Mouse (Mus musculus): Measurements from ENCODE around the gene Mrgprd. TPM values are rescaled to one million over a fixed set of nuclear protein-coding genes. Genes with fewer than 3 reads are reported as not detected.
A peak's percentile ranks its signal among the peaks of the same experiment; 100 is the strongest.

Mrgprd gene
- total RNA-seq, 2 experiments from 2014 or later = not detected

GRCm38 (mm10) chr7:145302488-145303285 lies 11.9 kb upstream of the Mrgprd start:
- peak; percentile 83 for DNase-seq

GRCm38 (mm10) chr7:145304153-145304552 lies 10.5 kb upstream of the Mrgprd start:
- no peak for DNase-seq

- no peak for DNase-seq
Measured at GRCm38 (mm10) chr7:145307636-145308035, 7.0 kb upstream of the Mrgprd start.

GRCm38 (mm10) chr7:145308061-145308675 lies 6.5 kb upstream of the Mrgprd start:
- no peak for DNase-seq

GRCm38 (mm10) chr7:145308866-145309265 lies 5.8 kb upstream of the Mrgprd start:
- DNase-seq = no peak

GRCm38 (mm10) chr7:145309877-145310276 lies 4.8 kb upstream of the Mrgprd start:
- DNase-seq = no peak

GRCm38 (mm10) chr7:145310526-145310925 lies 4.1 kb upstream of the Mrgprd start:
- no peak for DNase-seq

GRCm38 (mm10) chr7:145312137-145312536 lies 2.5 kb upstream of the Mrgprd start:
- no peak for DNase-seq

GRCm38 (mm10) chr7:145317522-145317921 lies 2.9 kb downstream of the Mrgprd start:
- no peak for DNase-seq

GRCm38 (mm10) chr7:145319481-145319880 lies 4.8 kb downstream of the Mrgprd start:
- DNase-seq = no peak

- no peak for DNase-seq
Measured at GRCm38 (mm10) chr7:145323607-145324006, 9.0 kb downstream of the Mrgprd start.

- DNase-seq = no peak
Measured at GRCm38 (mm10) chr7:145325697-145326096, 11.1 kb downstream of the Mrgprd start.

GRCm38 (mm10) chr7:145329982-145330381 lies 15.3 kb downstream of the Mrgprd start:
- no peak for DNase-seq

- no peak for DNase-seq
Measured at GRCm38 (mm10) chr7:145330641-145331040, 16.0 kb downstream of the Mrgprd start.

GRCm38 (mm10) chr7:145332376-145333041 lies 17.9 kb downstream of the Mrgprd start:
- DNase-seq = no peak

- DNase-seq = no peak
Measured at GRCm38 (mm10) chr7:145333936-145334335, 19.3 kb downstream of the Mrgprd start.

GRCm38 (mm10) chr7:145334428-145335027 lies 19.9 kb downstream of the Mrgprd start:
- no peak for DNase-seq

- no peak for DNase-seq
Measured at GRCm38 (mm10) chr7:145335199-145335598, 20.6 kb downstream of the Mrgprd start.

- DNase-seq = no peak
Measured at GRCm38 (mm10) chr7:145335616-145336332, 21.1 kb downstream of the Mrgprd start.

- DNase-seq = no peak
Measured at GRCm38 (mm10) chr7:145337889-145338288, 23.3 kb downstream of the Mrgprd start.

GRCm38 (mm10) chr7:145340248-145340904 lies 25.7 kb downstream of the Mrgprd start:
- DNase-seq = no peak
